Mouse (Mus musculus): ENCODE data around the gene F11r. TPM values are rescaled to one million over a fixed set of nuclear protein-coding genes. Genes with fewer than 3 reads are reported as not detected.
A peak's percentile ranks its signal among the peaks of the same experiment; 100 is the strongest.
"Not testable (repeated sequence)": the region's sequence is repeated elsewhere in the genome, so short reads cannot be mapped to it uniquely, and the experiment has no call there.

Gene F11r
- total RNA-seq, 1 experiment from 2014 or later: 59.7 TPM

DNA sequence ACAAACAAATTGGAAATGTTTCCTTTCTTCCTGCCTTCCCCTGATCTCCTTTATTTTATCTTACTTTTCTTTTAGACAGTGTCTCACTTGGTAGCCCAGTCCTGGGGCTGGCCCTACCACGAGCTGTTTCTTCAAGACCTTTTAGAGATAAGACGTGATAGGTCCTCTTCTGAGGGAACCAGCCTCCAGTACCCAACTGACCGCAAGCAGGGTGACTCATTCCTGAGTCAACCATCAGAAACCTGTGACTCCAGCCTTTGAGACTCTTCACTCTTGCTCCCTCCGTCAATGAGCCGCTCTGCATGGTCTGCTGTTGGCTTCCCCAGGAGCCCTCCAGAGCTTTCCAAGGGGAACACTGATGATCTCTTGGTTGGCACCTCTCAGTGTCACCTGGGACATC is 33.6 kb downstream of the F11r start:
- DNase-seq: peak; percentile 37

DNA sequence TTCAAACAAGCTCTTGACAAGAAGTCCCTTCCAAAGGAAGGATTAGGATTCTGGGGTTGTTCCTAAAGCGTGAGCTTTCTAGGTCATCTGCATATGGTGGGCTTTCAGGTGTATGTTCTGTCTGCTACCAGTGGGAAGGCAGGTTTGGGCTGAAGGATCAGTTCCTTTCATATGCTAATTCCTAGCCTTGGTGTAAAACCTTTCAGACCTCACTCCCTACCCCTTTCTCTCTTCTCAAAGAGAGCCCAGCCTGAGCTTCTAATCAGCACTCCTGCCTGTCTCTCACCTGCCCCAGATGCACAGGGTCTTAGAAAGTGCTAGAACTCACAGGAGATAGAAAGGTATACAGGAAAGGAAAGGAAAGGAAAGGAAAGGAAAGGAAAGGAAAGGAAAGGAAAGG is 34.1 kb downstream of the F11r start:
- DNase-seq: no peak

DNA sequence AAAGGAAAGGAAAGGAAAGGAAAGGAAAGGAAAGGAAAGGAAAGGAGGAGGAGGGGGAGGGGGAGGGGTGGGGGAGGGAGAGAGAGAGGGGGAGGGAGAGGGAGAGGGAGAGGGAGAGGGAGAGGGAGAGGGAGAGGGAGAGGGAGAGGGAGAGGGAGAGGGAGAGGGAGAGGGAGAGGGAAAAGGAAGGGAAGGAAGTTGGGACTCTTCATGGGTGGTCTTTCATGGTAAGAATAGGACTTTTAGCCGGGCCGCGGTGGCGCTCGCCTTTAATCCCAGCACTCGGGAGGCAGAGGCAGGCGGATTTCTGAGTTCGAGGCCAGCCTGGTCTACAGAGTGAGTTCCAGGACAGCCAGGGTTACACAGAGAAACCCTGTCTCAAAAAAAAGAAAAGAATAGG is 34.6 kb downstream of the F11r start:
- not testable (repeated sequence) for DNase-seq

DNA sequence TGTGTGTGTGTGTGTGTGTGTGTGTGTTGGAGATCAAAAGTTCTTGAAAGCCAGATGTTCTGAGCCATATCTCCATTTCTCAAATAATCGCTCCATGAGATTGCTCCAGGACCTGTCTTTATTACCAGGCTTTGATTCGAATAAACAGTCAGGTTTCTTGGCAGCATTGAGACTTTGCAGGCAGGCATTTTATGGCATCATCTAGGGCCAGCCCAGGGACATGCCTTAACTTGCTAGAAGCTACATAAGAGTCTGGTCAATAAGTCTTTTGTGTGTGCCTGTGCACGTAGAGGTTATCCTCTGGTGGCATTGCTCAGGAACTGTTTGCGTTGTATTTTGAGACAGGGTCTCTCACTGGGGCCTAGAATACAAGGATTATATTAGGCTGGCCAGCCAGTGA is 36.2 kb downstream of the F11r start:
- DNase-seq: no peak

DNA sequence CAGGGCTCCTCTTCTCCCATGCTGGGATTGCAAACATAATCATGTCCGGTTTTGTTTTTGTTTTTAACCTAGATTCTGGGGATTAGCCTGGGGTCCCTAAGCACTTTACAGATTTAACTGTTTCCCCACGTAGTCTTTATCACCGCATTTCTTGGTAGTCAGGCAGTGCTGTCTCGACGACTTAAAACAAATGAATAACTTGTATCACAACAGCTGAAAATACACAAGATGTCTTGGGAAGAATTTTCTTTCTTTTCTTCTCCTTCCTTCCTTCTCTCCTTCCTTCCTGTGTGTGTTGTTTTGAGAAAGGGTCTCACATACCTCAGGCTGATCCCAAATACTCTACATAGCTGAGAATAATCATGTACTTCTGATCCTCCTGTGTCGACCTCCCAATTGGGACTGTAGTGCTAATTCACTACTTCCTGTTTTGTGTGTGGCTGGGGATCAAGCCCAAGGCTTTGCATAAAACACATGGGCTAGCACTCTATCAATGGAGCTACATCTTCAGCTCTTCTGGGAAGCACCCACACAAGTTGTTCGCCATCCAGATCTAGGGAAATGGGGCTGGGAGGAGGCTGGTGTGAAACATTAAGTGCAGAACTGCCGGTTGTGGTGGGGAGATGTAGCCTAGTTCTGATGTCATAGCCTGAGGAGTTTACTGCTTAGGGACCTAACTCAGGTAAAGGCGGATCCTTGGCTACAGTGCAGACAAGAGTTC is 36.7 kb downstream of the F11r start:
- DNase-seq: no peak

DNA sequence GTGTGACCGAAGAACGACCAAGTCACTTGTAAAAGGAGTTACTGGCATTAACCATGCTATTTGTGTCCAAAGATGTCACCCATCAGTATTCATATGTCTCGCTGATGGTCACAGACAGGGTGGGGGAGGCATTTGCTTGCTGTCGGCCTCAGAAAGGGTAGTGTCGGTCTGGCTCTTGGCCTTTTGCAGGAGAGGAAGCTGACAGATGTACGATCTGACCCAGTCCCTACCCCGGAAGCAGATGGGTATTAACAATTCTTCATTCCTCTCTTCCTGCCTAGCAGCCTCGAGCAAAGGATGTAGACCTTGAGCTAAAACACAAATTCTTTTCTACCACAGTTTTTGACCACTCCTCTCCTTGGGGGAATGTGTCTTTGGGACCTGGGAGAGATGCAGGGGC is 39.8 kb downstream of the F11r start:
- DNase-seq: no peak

DNA sequence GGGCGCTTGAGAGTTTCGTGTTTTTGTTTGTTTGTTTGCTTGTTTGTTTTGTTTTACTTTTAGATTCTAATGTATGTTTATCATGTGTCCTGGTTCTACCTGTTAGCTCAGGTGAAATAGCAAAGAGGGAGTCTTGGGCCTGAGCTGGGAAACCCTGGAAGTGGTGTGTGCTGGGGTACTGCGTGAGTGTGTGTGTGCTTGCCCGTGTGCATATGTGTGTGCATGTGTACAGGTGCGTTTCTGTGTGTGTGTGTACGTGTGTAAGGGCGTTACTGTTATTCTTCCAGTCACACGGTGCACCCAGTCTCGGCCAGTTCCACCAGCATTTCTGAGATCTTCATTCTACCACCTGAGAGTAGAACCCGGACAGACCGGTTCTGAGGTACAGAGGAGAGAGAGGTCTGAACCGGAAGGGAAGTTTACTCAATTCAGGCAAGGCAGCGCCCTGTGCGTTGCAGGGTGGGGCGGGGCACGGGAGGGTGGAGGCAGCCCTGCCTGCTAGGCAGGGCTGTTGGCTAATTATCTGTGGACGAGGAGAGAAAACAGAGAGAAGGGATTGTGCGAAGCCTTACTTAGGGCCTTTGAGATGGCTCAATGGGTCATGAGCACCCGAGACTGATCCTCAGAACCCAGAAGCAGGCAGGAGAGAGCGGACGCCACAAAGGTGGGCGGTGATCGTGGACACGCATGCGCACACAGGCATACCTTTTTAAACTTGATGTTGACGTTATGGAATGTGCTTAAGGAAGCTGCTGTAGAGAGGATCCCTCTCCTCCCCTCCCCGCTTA is 40.6 kb downstream of the F11r start:
- DNase-seq: peak; percentile 15

DNA sequence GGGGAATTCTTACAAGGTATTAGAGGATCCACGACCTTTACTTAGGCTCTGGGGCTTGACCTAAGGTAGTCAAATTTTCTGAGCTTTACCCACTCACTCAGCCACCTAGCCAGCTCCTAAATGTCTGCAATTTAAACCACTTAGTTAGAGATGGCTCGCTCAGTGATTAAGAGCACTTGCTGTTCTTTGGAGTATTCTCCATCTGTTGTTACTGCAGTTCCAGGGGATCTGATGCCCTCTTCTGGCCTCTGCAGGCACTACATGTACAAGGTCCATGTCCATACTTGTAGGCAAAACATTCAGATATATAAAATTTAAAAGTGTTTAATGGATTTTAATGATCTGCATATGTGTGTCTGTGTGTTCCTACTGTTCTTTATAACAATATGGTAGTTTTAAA is 41.6 kb downstream of the F11r start:
- DNase-seq: peak; percentile 73

DNA sequence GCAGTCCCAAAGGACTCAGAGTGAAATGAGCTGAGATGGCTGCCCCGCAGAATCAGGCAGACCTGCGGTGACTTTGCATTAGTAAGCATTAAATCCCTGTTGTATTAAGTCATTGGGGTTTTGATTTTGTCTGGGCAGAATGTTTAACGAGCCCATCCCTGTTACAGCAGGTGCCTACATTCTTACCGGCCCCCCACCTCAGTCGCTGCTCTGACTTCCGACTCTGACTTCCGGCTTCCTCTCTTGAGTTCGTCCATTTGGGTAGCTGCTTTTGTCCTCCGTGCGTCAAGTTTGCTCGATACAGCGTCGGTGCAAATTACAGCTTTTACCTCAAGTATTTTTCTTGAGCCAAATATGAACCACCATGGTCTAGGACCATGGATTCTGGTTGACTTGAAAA is 56.9 kb downstream of the F11r start:
- DNase-seq: no peak

DNA sequence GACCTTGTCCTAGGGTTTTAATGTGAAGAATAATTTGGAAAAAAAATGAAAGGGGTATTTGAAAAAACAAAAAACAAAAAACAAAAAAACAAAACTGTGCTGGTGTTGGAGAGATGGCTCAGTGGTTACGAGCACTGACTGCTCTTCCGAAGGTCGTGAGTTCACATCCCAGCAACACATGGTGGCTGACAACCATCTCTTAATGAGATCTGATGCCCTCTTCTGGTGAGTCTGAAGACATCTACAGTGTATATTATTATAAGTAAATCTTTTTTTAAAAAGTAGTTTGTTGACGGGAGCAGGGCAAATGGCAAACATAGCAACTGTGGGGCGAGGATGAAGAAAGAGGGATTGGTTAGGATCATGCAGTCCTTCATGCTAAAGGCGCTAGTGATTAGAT is 58.0 kb downstream of the F11r start:
- DNase-seq: no peak

DNA sequence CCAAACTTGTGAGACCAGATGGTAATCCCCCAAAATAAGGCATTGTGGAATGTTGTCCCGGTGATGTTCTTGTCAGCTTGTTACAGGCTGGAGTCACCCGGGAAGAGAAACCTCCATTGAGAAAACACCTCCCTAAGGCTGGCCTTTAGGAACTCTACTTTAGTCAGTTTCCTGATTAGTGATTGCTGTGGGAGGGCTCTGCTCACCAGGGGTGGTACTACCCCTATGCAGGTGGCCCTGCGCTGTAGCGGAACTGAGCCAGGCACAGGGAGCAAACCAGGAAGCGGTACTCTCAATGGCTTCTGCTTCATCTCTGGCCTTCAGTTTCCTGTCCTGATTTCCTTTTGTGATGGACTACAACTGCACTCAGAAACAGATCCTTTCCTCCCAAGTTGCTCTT is 62.5 kb downstream of the F11r start:
- no peak for DNase-seq

DNA sequence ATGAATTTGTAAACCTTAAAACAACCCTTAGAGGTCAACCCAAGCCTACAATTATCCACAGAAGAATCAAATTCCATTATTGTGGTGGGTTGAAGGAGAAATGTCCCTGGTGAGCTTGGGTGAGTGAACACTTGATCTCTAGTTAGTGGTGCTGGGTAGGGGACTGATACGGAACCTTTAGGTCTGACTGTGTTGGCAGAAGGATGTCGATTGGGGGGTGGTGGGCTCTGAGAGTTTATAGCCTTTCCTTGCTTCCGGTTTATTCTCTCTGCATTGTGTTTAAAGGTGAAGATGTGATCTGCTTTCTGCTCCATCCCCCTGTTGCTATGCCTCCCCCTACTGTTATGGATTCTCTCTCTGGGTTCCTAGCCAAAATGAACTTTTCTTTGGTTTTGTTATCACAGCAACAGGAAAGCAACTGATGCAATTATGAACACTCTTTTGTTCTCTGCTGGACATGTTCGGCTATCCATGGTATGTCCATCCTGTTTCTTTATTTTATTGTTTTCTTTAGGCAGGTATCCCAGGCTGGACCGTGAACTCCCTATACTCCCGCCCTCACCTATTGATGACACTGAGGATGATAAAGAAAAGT is 63.8 kb downstream of the F11r start:
- DNase-seq: no peak

DNA sequence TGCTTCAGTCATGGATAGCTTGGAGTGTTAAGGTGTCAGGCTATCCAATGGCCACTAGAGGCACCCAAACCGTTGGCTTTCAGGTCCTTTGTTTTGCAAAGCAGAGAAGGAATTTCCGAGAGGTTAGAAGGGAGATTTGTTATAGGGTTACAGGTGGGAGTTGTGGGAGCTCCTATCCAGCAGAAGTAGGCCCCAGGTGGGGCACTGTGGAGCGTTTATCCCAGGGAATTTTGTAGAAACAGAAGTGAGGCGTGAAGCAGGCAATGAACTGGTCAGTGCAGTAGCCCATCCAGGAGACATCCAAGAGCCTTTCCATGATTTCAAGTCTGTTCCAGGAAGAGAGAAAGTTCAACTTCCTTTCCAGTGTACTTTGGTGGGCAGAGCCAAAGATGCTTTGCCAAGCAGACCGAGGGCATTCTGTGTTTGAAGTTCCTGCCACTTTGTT is 64.3 kb downstream of the F11r start:
- DNase-seq: no peak

DNA sequence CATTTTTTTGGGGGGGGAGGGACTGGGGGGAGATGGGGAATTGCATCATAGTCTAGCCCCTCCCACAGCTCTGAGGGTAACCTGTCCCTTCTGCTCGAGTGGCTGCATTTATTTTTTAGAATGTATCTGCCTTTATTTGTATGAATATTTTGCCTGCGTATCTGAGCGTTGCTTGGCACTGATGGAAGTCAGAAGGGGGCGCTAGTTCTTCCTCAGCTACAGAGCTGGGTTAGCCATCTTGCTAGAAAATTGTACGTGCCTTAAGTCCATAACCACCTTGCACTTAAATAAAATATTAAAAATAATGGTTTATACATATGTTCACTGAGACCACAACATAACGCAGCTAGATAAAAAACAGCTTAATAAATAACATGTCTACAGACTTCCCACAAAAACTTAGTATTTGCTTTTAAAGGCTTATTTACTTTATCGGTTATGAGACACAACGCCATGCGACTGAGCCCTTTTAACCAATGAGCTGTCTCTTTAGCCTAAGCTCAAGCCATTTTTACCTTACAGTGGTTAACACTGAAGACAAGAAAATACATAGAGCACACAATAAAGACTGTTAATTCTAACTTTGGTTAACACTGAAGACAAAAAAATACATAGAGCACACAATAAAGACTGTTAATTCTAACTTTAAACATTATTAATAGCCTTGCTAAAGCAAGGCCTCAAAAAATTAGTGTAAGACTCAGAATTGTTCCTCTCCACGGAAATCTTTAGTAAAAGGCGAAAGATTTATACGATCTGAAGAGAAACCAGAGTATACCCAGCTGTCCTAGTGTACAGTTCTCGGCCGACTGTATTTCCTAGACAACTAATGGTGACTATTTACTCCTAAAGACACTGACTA is 65.3 kb downstream of the F11r start:
- DNase-seq: peak; percentile 16

DNA sequence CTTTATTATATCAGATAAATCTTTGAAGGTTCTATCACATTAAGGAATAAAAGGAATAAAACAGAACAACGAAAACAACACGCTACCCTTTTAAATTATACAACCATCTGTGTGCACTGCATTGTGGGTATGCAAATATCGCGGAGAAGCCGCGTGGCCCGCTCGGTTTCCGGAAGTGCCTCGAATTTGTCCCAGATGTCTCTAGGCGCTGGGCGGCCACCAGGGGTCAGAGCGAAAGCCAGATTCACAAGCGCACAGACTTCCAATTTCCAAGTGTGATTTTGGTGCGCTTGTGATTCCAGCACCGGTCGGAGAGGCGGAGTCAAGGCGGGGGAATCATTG is 65.9 kb downstream of the F11r start, which contains the start of gene Alyref2:
Gene Alyref2 (plus strand): TSS at position 229 of the 342 bp plus-strand sequence.
- DNase-seq: peak; percentile 90

DNA sequence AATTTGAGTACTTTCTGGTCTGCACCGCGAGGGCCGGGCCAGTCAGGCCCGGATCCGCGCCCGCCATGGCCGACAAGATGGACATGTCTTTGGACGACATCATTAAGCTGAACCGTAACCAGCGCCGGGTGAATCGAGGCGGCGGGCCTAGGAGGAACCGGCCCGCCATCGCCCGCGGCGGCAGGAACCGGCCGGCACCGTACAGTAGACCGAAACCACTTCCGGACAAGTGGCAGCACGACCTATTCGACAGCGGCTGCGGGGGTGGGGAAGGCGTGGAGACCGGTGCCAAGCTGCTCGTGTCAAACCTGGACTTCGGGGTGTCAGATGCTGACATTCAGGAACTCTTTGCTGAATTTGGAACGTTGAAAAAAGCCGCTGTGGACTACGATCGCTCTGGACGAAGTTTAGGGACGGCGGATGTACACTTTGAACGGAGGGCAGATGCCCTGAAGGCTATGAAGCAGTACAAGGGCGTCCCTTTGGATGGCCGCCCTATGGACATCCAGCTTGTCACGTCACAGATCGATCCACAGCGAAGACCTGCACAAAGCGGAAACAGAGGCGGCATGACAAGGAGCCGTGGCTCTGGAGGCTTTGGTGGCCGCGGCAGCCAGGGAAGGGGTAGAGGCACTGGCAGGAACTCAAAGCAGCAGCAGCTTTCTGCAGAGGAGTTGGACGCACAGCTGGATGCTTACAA is 66.4 kb downstream of the F11r start:
- DNase-seq: peak; percentile 72

DNA sequence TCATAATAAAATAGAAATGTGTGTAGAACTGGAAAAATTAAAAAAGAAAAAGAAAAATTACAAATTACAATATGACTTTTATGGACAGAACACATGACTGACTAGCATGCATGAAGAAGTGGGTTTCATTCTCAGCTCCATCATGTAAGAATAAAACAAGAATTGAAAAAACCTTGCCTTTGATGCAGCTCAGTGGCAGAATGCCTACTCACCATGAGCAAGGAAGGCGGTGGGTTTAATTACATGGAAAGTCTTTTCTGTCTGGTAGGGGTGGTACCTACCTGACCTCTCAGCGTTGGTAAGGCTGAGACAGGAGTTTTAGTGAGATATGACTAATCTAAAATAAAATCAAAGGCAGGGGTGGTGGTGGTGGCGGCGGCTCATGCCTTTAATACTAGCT is 67.3 kb downstream of the F11r start:
- no peak for DNase-seq

DNA sequence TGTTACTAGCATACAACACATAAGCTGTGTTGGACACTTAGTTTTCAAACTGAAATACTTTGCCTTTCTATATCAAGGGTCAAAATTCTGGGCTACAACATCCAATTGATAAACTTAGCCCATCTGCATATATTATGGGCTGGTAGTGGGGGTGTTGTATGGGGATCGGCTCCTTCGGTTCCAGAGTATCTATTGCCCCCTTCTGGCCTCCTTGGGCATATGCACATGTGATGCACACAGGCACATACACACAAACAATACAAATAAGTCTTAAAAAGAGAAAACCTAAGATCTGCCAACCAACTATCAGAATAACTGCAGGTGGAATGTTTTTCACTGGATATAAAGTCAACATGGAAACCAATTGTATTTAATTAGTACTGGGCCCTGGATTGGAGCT is 75.9 kb downstream of the F11r start:
- no peak for DNase-seq

DNA sequence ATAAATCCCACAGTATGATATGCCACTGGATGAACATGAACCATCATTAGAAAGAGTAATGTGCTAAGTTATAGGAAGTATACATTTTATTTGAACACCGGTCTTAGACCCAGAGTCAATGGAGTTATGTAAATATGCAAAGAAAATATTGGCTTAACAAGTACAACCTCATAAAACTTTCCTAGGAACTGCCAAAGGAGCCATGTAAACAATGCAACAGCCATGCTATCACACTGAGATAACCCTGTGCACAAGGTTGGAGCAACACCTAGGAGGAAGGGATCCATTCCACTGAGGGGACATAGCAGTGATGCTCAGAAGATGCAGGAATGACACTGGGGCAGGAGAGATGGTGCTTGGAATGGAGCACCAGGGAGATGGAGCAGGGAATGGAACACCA is 76.4 kb downstream of the F11r start:
- DNase-seq: no peak
